Mouse (Mus musculus) CH12.LX (cell line): ENCODE data around the gene Etv6. TPM values are rescaled to one million over a fixed set of nuclear protein-coding genes. Genes with fewer than 3 reads are reported as not detected.

ENCODE experiments used
- DNase-seq: peaks from one replicate; pipeline ENCODE4 v3.0.0-alpha.2; 2013; ENCODE audit errors: extremely low read depth
- H3K27ac ChIP-seq: 2 replicates; pipeline ENCODE4 v1.5.1; 2012; ENCODE audit warnings: low read depth, mild to moderate bottlenecking, control low read depth, moderate library complexity; ENCODE audit not compliant: insufficient read depth
- H3K27me3 ChIP-seq: replicated peaks from 2 replicates; pipeline ENCODE3; 2012; ENCODE audit warnings: inconsistent platforms
- H3K36me3 ChIP-seq, 2 experiments: replicated peaks in 1 of 2; 2 replicates each; pipeline versions ENCODE3 to v1.6.1; 2012; ENCODE audit warnings: inconsistent platforms in 1 of 2, low read length in 1 of 2, mild to moderate bottlenecking in 1 of 2, mixed read lengths in 1 of 2, moderate library complexity in 1 of 2; ENCODE audit not compliant: control insufficient read depth in 1 of 2, insufficient read depth in 1 of 2
- H3K4me1 ChIP-seq, 2 experiments: 2 replicates each; pipeline ENCODE4 v1.6.1; 2012; ENCODE audit warnings: inconsistent platforms in 1 of 2, moderate library complexity in 1 of 2; ENCODE audit not compliant: insufficient read depth in 2 of 2, control insufficient read depth in 1 of 2
- H3K4me2 ChIP-seq: 2 replicates; pipeline ENCODE4 v1.6.1; 2012; ENCODE audit warnings: low read depth, mild to moderate bottlenecking, control low read depth; ENCODE audit not compliant: poor library complexity, insufficient read depth, severe bottlenecking
- H3K4me3 ChIP-seq, 3 experiments: fragments of 150-350 bp in 1 of 3; sonication (generic) in 1 of 3; replicated peaks in 1 of 3; 2 replicates each; pipeline versions ENCODE3 to v1.5.1; 2011 to 2012; ENCODE audit warnings: low read depth in 2 of 3, low read length in 2 of 3, mild to moderate bottlenecking in 2 of 3, moderate library complexity in 2 of 3, control low read depth in 1 of 3, improper control_type of control experiment in 1 of 3, inconsistent platforms in 1 of 3, mixed read lengths in 1 of 3; ENCODE audit not compliant: poor library complexity in 1 of 3
- H3K79me2 ChIP-seq: replicated peaks from 2 replicates; pipeline ENCODE4 v1.6.1; 2012; ENCODE audit warnings: mild to moderate bottlenecking, moderate library complexity; ENCODE audit not compliant: control insufficient read depth, poor library complexity, insufficient read depth, severe bottlenecking; ENCODE audit errors: extremely low read depth
- H3K9ac ChIP-seq: 2 replicates; pipeline ENCODE4 v1.6.1; 2012; ENCODE audit warnings: low read depth, mild to moderate bottlenecking, control low read depth, moderate library complexity; ENCODE audit not compliant: insufficient read depth
- H3K9me3 ChIP-seq: replicated peaks from 2 replicates; pipeline ENCODE3; 2012; ENCODE audit warnings: low read length, inconsistent platforms, mixed read lengths
- CTCF ChIP-seq, 2 experiments: IDR thresholded peaks in 1 of 2; conservative IDR thresholded peaks in 1 of 2; 2 replicates each; pipeline ENCODE4 v1.5.1; 2011 to 2012; ENCODE audit warnings: low read depth in 2 of 2, low read length in 2 of 2, improper control_type of control experiment in 1 of 2, inconsistent platforms in 1 of 2, mild to moderate bottlenecking in 1 of 2, moderate library complexity in 1 of 2
- GABPA ChIP-seq: IDR thresholded peaks from 2 replicates; pipeline ENCODE4 v1.6.1; 2012; ENCODE audit warnings: low read depth, low read length, improper control_type of control experiment, inconsistent platforms; ENCODE audit not compliant: insufficient replicate concordance
- JUN ChIP-seq: IDR thresholded peaks from 2 replicates; pipeline ENCODE4 v1.6.1; 2011; ENCODE audit warnings: low read depth, mild to moderate bottlenecking, low read length, improper control_type of control experiment, moderate library complexity; ENCODE audit not compliant: insufficient read depth
- JUND ChIP-seq: conservative IDR thresholded peaks from 2 replicates; pipeline ENCODE4 v1.6.1; 2011; ENCODE audit warnings: low read depth, low read length, improper control_type of control experiment
- MAZ ChIP-seq: IDR thresholded peaks from 2 replicates; pipeline ENCODE4 v1.6.1; 2012; ENCODE audit warnings: low read depth, mild to moderate bottlenecking, inconsistent platforms, low read length, improper control_type of control experiment, moderate library complexity
- MEF2A ChIP-seq: IDR thresholded peaks from 2 replicates; pipeline ENCODE4 v1.6.1; 2014; ENCODE audit warnings: low read depth, mild to moderate bottlenecking, inconsistent platforms, low read length, improper control_type of control experiment, borderline replicate concordance
- MYC ChIP-seq: IDR thresholded peaks from 2 replicates; pipeline ENCODE4 v1.6.1; 2011; ENCODE audit warnings: low read depth, mild to moderate bottlenecking, improper control_type of control experiment, low read length
- PAX5 ChIP-seq: IDR thresholded peaks from 2 replicates; pipeline ENCODE4 v1.6.1; 2012; ENCODE audit warnings: low read length, inconsistent platforms, mixed read lengths
- RAD21 ChIP-seq: IDR thresholded peaks from 2 replicates; pipeline ENCODE4 v1.6.1; 2011; ENCODE audit warnings: low read depth, mild to moderate bottlenecking, low read length, improper control_type of control experiment, moderate library complexity
- TBP ChIP-seq: conservative IDR thresholded peaks from 2 replicates; pipeline ENCODE4 v1.6.1; 2011; ENCODE audit warnings: low read depth, low read length, improper control_type of control experiment
- UBTF ChIP-seq: IDR thresholded peaks from 2 replicates; pipeline ENCODE4 v1.6.1; 2012; ENCODE audit warnings: low read depth, mild to moderate bottlenecking, inconsistent platforms, low read length, improper control_type of control experiment, moderate library complexity
- USF1 ChIP-seq: IDR thresholded peaks from 2 replicates; pipeline ENCODE4 v1.6.1; 2014; ENCODE audit warnings: low read depth, mild to moderate bottlenecking, inconsistent platforms, low read length, improper control_type of control experiment
- USF2 ChIP-seq: conservative IDR thresholded peaks from 2 replicates; pipeline ENCODE4 v1.6.1; 2011; ENCODE audit warnings: low read depth, low read length, improper control_type of control experiment
- ZMIZ1 ChIP-seq: IDR thresholded peaks from 2 replicates; pipeline ENCODE4 v1.6.1; 2012; ENCODE audit warnings: low read depth, mild to moderate bottlenecking, inconsistent platforms, low read length, improper control_type of control experiment
- dilution Hi-C: fragments of 300-500 bp; cut with MboI; formaldehyde crosslinking; loops from 2 replicates; pipeline ENCODE4 v1.14.3; 2020; ENCODE audit warnings: low sequenced_read_pairs; ENCODE audit not compliant: extremely low pct_unique_long_range_greater_than_20kb, extremely low pct_ligation_motif_present
- in situ Hi-C: fragments of 300-500 bp; cut with MboI; formaldehyde crosslinking; loops from 3 replicates; pipeline ENCODE4 v1.14.3; 2019; ENCODE audit warnings: low sequenced_read_pairs, low pct_ligation_motif_present, low pct_unique_long_range_greater_than_20kb, mixed read lengths
- polyA plus RNA-seq: library from polyadenylated mRNA; unstranded; fragments of >175 nt; gene quantifications from 2 replicates; pipeline ENCODE4 v1.2.1, GENCODE M21; 2012; ENCODE audit warnings: low read depth; ENCODE audit not compliant: insufficient read length
- total RNA-seq, 2 experiments: library from RNA; depleted of rRNA; stranded (reverse); fragments of 300-350 nt in 1 of 2; fragments of >200 nt in 1 of 2; gene quantifications; 2 replicates each; pipeline ENCODE4 v1.2.3; 2012 to 2014

Gene Etv6
- total and polyA plus RNA-seq, 3 experiments, result 7.6 to 29.5 (median 10.1) TPM

DNA sequence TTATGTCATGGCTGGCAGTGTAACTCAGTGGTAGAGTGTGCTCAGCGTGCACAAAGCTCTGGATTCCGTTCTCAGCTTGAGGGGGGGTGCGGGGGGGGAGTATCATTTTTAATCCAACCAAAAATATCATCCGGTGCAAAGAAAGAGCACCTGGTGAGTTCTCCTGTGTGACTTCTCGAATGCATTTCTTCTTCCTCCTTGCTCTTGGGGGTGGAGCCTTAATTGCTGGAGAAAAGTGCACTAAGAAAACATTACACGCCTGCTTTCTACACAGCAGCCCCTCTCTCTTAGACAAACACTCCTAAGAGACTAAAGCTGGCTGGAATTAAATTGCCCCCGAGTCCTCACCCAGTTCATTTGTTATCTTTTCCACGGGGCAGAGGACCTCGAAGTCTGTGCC is 139.6 kb downstream of the Etv6 start:
- H3K4me2 ChIP-seq, result no peak overlapping the region
- no peak for DNase-seq
- TF ChIP-seq UBTF (no peak), ZMIZ1 (no peak), GABPA (no peak), JUN (no peak), CTCF (conservative IDR thresholded peaks at IDR 0.05 in 1 of 2, IDR thresholded peaks at IDR 0.05 in 1 of 2; ENCODE audit: low read depth in 2 of 2, low read length in 2 of 2) (no peak), TBP (no peak), JUND (no peak)
- TF ChIP-seq, all 38 proteins: peak for 0
- no peak overlapping the region for H3K9ac ChIP-seq
- H3K27me3 ChIP-seq, result no peaks in the 10 kb centered on the region
- no peak overlapping the region for H3K27ac ChIP-seq
- in situ Hi-C loops (no loop called here), dilution Hi-C loops (no loop called here)
- H3K36me3 ChIP-seq, result peaks cover 0 to 68% of the 10 kb centered on the region in 2 experiments
- H3K4me1 ChIP-seq, result peaks cover 0 to 69% of the 10 kb centered on the region in 2 experiments; a peak in 3 of 4 replicates
- no peaks in the 10 kb centered on the region for H3K79me2 ChIP-seq
- no peaks in the 10 kb centered on the region for H3K9me3 ChIP-seq
- no peak overlapping the region for H3K4me3 ChIP-seq

DNA sequence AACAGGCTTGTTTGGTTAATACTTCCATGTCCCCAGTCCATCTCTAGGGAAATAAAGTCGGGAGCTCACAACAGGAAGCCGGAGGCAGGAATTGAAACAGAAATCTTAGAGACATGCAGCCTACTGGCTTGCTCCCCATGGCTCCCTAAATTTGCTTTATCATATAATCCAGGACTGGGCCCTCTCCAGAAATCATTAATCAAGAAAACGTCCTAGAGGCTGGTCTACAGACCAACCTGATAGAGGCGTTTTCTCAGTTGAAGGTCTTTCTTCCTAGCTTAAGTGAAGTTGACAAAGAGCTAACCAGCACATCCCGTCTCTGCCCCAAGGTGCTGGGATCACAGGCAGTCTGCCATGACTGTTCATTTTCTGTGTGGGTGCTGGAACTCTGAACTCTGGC is 141.7 kb downstream of the Etv6 start:
- no peak overlapping the region for H3K4me3 ChIP-seq
- DNase-seq, result no peak
- H3K9ac ChIP-seq, result no peak overlapping the region
- no peaks in the 10 kb centered on the region for H3K9me3 ChIP-seq
- in situ Hi-C loops (no loop called here), dilution Hi-C loops (no loop called here)
- no peaks in the 10 kb centered on the region for H3K27me3 ChIP-seq
- no peak overlapping the region for H3K4me2 ChIP-seq
- H3K79me2 ChIP-seq, result no peaks in the 10 kb centered on the region
- H3K27ac ChIP-seq, result no peak overlapping the region
- H3K36me3 ChIP-seq, result peaks cover 0 to 66% of the 10 kb centered on the region in 2 experiments
- TF ChIP-seq MYC (no peak), PAX5 (no peak), USF2 (no peak), RAD21 (no peak), UBTF (no peak), MEF2A (no peak), USF1 (no peak), GABPA (no peak), MAZ (no peak)
- TF ChIP-seq, all 38 proteins: peak for 0
- H3K4me1 ChIP-seq, result peaks cover 0 to 69% of the 10 kb centered on the region in 2 experiments; a peak in 3 of 4 replicates
